Mouse (Mus musculus): ENCODE results near the gene Abhd16a. TPM values are rescaled to one million over a fixed set of nuclear protein-coding genes. Genes with fewer than 3 reads are reported as not detected.

The Abhd16a gene
- total and polyA plus RNA-seq, 2 experiments from 2014 or later = 96.3 to 139 TPM

- H3K4me2 ChIP-seq (ENCODE audit: low read depth) = peak overlapping the region; percentile 83
- no peak for TF ChIP-seq CTCF (IDR thresholded peaks at IDR 0.05; ENCODE audit: low read depth)
- no peak overlapping the region for H3K27ac ChIP-seq (ENCODE audit: low read depth, low read length)
- H3K9ac ChIP-seq = 0 out of 2 replicates have a peak overlapping the region, but pooled peaks have one; percentile 65
- 63% methylated on average over 22 of the region's 22 CpGs for WGBS
- peak overlapping the region; percentile 79 for H3K4me3 ChIP-seq (ENCODE audit: low read depth, low read length)
- peaks cover 12% of the 10 kb centered on the region for H3K36me3 ChIP-seq (ENCODE audit: insufficient read depth)
- H3K9me3 ChIP-seq (ENCODE audit: low read length) = no peaks in the 10 kb centered on the region
- DNase-seq (no peak), ATAC-seq (no peak)
- H3K27me3 ChIP-seq (ENCODE audit: insufficient read depth, low read length) = peaks cover 4% of the 10 kb centered on the region
- H3K4me1 ChIP-seq (ENCODE audit: insufficient read depth) = peaks cover 16% of the 10 kb centered on the region; the same call in 1 of the 2 replicates
Observed at GRCm38 (mm10) chr17:35060737-35061297, 28.2 kb upstream of the Abhd16a start.

- TF ChIP-seq CTCF (IDR thresholded peaks at IDR 0.05; ENCODE audit: low read depth) = no peak
- ATAC-seq = no peak
- Histone ChIP-seq H3K9me3 (ENCODE audit: low read length) (no peaks in the 10 kb centered on the region), H3K4me2 (ENCODE audit: low read depth) (no peak overlapping the region), H3K27me3 (ENCODE audit: insufficient read depth, low read length) (peaks cover 4% of the 10 kb centered on the region), H3K9ac (no peak overlapping the region), H3K4me1 (ENCODE audit: insufficient read depth) (peaks cover 16% of the 10 kb centered on the region; the same call in 1 of the 2 replicates), H3K36me3 (ENCODE audit: insufficient read depth) (peaks cover 12% of the 10 kb centered on the region), H3K4me3 (ENCODE audit: low read depth, low read length) (no peak overlapping the region), H3K27ac (ENCODE audit: low read depth, low read length) (no peak overlapping the region)
- no peak for DNase-seq
- 84% methylated on average over 8 of the region's 8 CpGs for WGBS
Observed at GRCm38 (mm10) chr17:35061299-35061698, 27.8 kb upstream of the Abhd16a start.

GRCm38 (mm10) chr17:35063466-35063865, 25.6 kb upstream of the Abhd16a start:
- WGBS = 87% methylated on average over 3 of the region's 3 CpGs
- Histone ChIP-seq H3K36me3 (ENCODE audit: insufficient read depth) (peaks cover 12% of the 10 kb centered on the region), H3K4me2 (ENCODE audit: low read depth) (no peak overlapping the region), H3K4me1 (ENCODE audit: insufficient read depth) (peaks cover 16% of the 10 kb centered on the region; the same call in 1 of the 2 replicates), H3K27me3 (ENCODE audit: insufficient read depth, low read length) (peaks cover 4% of the 10 kb centered on the region), H3K4me3 (ENCODE audit: low read depth, low read length) (no peak overlapping the region), H3K9me3 (ENCODE audit: low read length) (no peaks in the 10 kb centered on the region), H3K9ac (no peak overlapping the region), H3K27ac (ENCODE audit: low read depth, low read length) (no peak overlapping the region)
- no peak for DNase-seq
- no peak for ATAC-seq
- no peak for TF ChIP-seq CTCF (IDR thresholded peaks at IDR 0.05; ENCODE audit: low read depth)

DNA sequence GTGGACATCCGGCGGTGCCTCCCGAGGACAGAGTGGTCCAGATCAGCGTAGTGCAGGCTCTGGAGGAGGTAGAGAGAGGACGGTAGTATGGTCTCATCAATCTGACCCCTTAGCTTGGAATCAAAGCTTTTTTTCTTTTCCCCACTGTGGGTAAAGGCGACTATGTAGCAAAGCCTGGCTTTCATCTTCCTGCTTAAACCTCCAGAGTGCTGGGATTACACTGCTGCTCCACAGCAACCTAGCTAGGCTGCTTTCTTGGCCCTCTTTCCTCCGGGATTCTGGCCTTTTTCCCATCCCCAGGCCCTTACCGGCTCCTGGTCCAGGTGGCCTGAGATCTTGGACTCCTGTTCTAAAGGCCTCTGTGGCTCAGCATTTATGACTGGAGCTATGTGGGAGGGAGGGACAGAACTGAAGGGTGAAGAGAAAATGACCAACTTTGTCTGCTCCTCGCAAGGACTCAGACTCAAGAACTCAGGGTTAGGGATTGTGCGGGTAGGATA, 24.6 kb upstream of the Abhd16a start:
- 39% methylated on average over 10 of the region's 10 CpGs for WGBS
- Histone ChIP-seq H3K4me1 (ENCODE audit: insufficient read depth) (peaks cover 16% of the 10 kb centered on the region; the same call in 1 of the 2 replicates), H3K27ac (ENCODE audit: low read depth, low read length) (no peak overlapping the region), H3K27me3 (ENCODE audit: insufficient read depth, low read length) (peaks cover 4% of the 10 kb centered on the region), H3K9me3 (ENCODE audit: low read length) (no peaks in the 10 kb centered on the region), H3K36me3 (ENCODE audit: insufficient read depth) (peaks cover 12% of the 10 kb centered on the region), H3K9ac (no peak overlapping the region), H3K4me3 (ENCODE audit: low read depth, low read length) (no peak overlapping the region), H3K4me2 (ENCODE audit: low read depth) (no peak overlapping the region)
- TF ChIP-seq CTCF (IDR thresholded peaks at IDR 0.05; ENCODE audit: low read depth) = no peak
- no peak for ATAC-seq
- DNase-seq = no peak

- WGBS = 5% methylated on average over 48 of the region's 48 CpGs
- peaks cover 4% of the 10 kb centered on the region for H3K27me3 ChIP-seq (ENCODE audit: insufficient read depth, low read length)
- peaks cover 14% of the 10 kb centered on the region; the same call in 1 of the 2 replicates for H3K4me1 ChIP-seq (ENCODE audit: insufficient read depth)
- DNase-seq = no peak
- H3K27ac ChIP-seq (ENCODE audit: low read depth, low read length) = no peak within 1 kb of the TSS
- peak within 1 kb of the TSS; percentile 9 for H3K4me3 ChIP-seq (ENCODE audit: low read depth, low read length)
- peak within 1 kb of the TSS; percentile 31 for H3K4me2 ChIP-seq (ENCODE audit: low read depth)
- no peak within 1 kb of the TSS; the same call in 1 of the 2 replicates for H3K9ac ChIP-seq
- peaks cover 12% of the 10 kb centered on the region for H3K36me3 ChIP-seq (ENCODE audit: insufficient read depth)
- no peak for TF ChIP-seq CTCF (IDR thresholded peaks at IDR 0.05; ENCODE audit: low read depth)
- H3K9me3 ChIP-seq (ENCODE audit: low read length) = no peaks in the 10 kb centered on the region
- no peak for ATAC-seq
Observed at GRCm38 (mm10) chr17:35064951-35065947, 23.8 kb upstream of the Abhd16a start, which contains the start of gene Ly6g6c. Gene Ly6g6c (plus strand): TSS chr17:35065388.

DNA sequence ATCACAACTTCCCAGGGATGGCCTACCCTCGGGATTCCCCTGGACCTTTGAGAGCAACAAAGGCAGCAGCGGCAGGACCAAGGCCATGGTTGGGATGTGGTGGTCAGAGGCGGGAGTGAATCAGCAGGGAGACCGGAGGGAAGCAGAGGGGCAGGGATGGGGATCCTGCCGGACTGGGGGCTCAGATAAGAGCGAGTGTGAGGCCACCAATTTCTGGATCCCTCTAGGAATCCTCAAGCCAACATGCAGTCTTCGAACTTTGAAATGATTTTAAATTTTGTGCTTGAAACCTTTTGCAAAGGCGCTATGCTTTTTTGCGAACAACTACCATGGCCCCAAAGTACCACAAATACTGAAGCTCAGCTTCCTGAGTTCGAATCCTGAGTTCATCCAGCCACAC, 23.0 kb upstream of the Abhd16a start, which contains the start of gene Mpig6b:
TSS of gene Mpig6b (minus strand) at position 101 of the 400 bp plus-strand sequence.
- DNase-seq (no peak), ATAC-seq (no peak)
- Histone ChIP-seq H3K9ac (no peak within 1 kb of the TSS; the same call in 1 of the 2 replicates), H3K4me2 (ENCODE audit: low read depth) (peak within 1 kb of the TSS; percentile 31), H3K36me3 (ENCODE audit: insufficient read depth) (peaks cover 8% of the 10 kb centered on the region), H3K4me1 (ENCODE audit: insufficient read depth) (0 out of 2 replicates have a peak, but pooled peaks cover 8% of the 10 kb centered on the region), H3K27ac (ENCODE audit: low read depth, low read length) (no peak within 1 kb of the TSS), H3K27me3 (ENCODE audit: insufficient read depth, low read length) (peaks cover 4% of the 10 kb centered on the region), H3K9me3 (ENCODE audit: low read length) (no peaks in the 10 kb centered on the region), H3K4me3 (ENCODE audit: low read depth, low read length) (peak within 1 kb of the TSS; percentile 9)
- WGBS = 48% methylated on average over 10 of the region's 10 CpGs
- no peak for TF ChIP-seq CTCF (IDR thresholded peaks at IDR 0.05; ENCODE audit: low read depth)

Measured in forebrain, postnatal 0 days (tissue).